Mouse (Mus musculus) ovary, postnatal 36 days (tissue): ENCODE data around the gene Rnf215.
A peak's percentile ranks its signal among the peaks of the same experiment; 100 is the strongest.
"Not testable (repeated sequence)": the region's sequence is repeated elsewhere in the genome, so short reads cannot be mapped to it uniquely, and the experiment has no call there.

Source experiments
- DNase-seq: peaks from one replicate; pipeline ENCODE4 v3.0.0; 2022; ENCODE audit warnings: low spot score, mixed read lengths

Gene Rnf215

GRCm38 (mm10) chr11:4113970-4114369 lies 21.0 kb upstream of the Rnf215 start:
- DNase-seq = no peak

DNA sequence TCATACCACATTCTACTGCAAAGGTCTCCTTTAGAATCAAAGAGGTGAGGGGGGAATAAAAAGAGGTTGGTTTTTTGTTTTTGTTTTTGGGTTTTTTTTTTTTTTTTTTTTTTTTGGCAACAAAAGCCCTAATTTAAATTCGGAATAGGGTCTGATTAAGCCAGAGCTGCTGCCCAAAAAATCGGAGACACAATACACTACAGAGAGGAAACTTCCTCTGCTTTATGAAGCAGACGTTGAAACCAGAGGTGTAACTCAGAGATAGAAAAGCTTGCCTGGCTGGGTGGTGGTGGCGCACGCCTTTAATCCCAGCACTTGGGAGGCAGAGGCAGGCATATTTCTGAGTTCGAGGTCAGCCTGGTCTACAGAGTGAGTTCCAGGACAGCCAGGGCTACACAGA lies 20.5 kb upstream of the Rnf215 start:
- DNase-seq = not testable (repeated sequence)

DNA sequence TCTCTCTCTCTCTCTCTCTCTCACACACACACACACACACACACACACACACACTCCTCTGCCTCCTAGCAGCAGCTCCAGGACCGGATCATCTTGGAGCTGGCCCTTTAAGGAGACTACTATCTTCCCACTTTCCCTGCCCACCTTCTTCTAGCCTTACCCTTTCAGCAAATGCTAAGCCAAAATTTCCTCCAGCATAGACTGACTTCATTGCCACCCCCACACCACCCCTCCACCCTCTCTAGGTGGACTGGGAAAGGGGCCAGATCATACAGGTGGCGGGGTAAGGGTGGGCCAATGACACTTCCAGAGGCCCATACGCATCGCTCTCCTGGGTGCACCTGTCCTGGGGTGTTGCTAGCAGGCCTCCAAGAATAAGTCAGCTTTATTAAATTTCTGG lies 19.6 kb upstream of the Rnf215 start:
- no peak for DNase-seq

GRCm38 (mm10) chr11:4116458-4117141 lies 18.4 kb upstream of the Rnf215 start:
- no peak for DNase-seq

- no peak for DNase-seq
Measured at GRCm38 (mm10) chr11:4117372-4118071, 17.5 kb upstream of the Rnf215 start.

GRCm38 (mm10) chr11:4118081-4118921 lies 16.7 kb upstream of the Rnf215 start:
- DNase-seq = peak; percentile 69

- no peak for DNase-seq
Measured at GRCm38 (mm10) chr11:4119635-4120034, 15.4 kb upstream of the Rnf215 start.

- no peak for DNase-seq
Measured at GRCm38 (mm10) chr11:4121691-4122090, 13.3 kb upstream of the Rnf215 start.

DNA sequence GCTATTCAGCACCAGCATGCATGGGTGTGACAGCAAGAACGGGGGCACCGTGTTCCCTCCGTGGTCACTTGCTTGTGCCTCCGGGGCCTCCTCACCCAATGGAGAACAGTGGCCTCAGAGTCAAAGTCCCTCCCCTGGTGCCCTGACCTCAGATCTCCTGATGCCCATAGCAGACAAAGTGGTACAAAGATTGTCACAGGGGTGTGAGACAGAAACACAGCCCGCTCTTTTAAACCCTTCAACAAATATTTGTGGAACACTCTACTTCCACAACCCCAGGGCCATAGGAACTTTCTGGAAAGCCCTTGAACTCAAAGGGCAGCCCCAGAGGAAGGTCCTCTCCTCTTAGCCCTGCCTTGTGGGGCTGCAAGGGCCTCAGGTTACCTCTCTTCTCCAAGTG lies 12.8 kb upstream of the Rnf215 start:
- no peak for DNase-seq

GRCm38 (mm10) chr11:4122742-4123579 lies 12.0 kb upstream of the Rnf215 start, which contains the start of gene Sec14l2:
TSS of gene Sec14l2 (minus strand) at chr11:4123415.
- DNase-seq = no peak

GRCm38 (mm10) chr11:4123922-4124321 lies 11.1 kb upstream of the Rnf215 start:
- DNase-seq = no peak

GRCm38 (mm10) chr11:4127059-4127458 lies 7.9 kb upstream of the Rnf215 start:
- no peak for DNase-seq

- DNase-seq = not testable (repeated sequence)
Measured at GRCm38 (mm10) chr11:4128461-4128860, 6.5 kb upstream of the Rnf215 start.

- DNase-seq = no peak
Measured at GRCm38 (mm10) chr11:4133450-4133849, 1.6 kb upstream of the Rnf215 start.

DNA sequence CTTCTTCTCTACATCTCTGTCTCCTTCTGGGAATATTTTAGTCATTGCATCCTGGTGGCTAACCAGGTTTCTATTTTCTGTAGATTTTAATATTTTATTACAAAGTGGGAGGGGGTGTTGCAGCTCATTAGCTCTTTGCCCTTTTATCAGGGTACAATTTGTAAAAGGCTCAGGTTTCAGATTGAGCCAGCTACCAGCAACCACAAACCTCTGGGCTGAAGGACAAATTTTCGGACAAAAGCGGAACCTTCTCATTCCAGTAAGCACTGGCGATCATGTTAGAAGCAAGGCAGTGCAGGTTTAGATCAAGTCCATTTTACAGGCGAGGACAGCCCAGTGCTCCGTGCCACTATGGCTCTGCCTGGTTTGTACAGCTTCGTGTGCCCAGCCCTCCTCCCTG lies 602 bp upstream of the Rnf215 start:
- DNase-seq = no peak

DNA sequence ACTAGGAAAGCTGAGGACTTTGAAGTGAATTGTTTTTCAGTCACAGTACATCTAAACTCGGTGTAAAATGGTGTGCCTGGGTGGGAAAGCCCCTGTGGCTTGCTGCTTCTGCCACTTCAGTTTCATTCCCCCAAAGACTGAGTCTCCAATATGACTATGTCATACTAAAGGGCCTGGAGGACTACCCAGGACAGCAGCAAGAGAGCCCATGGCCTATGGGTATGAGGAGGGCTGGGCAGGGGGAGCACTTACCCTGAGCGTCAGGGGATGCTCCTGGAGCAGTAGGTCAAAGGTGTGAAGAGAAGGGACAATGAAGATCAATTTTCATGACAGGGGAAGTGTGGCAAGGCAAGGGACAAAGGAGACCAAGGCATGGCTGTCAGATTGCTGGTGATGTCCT lies 4.0 kb downstream of the Rnf215 start:
- no peak for DNase-seq

DNA sequence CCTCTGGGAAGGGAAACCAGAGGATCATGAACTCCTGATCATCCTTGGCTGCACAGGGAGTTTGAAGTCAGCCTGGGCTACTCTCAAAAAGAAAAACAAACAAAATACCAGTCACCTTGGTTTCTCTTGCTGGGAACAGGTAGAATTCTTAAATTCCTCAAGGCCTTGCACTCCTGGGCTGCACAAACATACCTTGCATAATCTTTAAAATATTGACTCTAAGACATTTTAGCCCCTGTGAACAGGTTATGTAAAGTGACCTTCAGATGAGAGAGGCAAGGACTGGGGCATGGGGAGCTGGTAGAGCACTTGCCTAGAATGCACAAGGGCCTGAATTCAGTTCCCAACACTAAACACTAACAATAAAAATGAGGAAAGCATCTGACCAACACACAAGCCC lies 6.5 kb downstream of the Rnf215 start:
- DNase-seq = no peak

GRCm38 (mm10) chr11:4142352-4142751 lies 7.3 kb downstream of the Rnf215 start:
- DNase-seq = no peak

DNA sequence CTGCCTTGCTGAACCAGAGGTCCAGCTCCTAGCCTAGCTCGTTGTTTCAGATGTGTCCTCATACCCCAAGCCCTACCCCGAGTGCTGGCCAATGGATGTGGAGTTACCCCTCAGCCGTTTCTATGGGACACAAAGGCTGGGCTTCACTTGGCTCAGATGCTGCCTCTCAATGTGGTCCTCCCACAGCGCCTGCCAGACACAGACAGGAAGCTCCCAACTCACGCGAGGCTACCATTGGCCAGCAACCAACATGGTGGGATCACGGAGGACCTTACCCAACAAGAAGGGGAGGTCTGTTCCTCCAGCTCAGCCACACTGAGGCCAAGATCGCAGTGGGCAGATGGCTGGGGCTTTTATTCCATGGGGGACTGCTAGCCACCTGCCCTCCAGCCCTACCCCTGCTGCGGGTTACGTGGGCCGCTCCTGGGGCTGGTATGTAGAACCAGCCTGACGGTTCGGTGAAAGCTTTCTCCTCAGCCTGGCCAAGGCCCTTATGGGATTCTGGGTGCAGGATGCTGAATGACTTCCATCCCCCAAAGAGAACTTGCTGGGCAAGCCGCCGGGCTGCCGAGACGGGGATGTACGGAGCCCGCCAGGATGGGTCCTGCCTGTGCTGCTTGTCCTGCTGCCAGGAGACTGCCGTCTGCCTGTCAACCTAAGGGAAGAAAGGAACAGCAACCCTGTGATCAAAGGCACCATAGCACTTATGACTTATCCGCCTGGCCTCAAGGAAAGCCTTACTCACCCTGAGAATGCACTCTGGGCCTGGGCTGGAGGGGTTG lies 8.5 kb downstream of the Rnf215 start:
- DNase-seq = no peak

- no peak for DNase-seq
Measured at GRCm38 (mm10) chr11:4146381-4146780, 11.4 kb downstream of the Rnf215 start.

DNA sequence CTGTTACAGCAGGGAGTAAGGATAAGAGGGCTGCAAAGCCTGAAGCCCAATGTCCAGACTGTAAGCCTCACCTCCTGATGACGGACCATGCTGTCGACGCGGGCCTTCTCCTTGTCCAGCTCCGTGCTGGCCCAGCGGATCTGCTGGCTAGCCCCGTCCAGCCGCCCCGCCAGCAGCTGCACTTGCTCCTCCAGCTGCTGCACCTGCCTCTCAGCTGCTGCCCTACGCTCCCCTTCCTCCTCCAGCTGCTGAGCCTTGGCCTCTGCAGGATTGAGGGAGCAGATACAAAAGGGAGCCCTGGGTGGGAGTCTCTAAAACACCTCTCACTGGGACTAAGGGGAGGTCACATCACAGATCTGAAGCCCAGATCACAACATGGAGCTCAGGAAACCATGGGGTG lies 12.1 kb downstream of the Rnf215 start:
- DNase-seq = no peak
